Mouse (Mus musculus) lung, embryonic 16.5 days (tissue): ENCODE measurements around the gene Plekhb2. TPM values are rescaled to one million over a fixed set of nuclear protein-coding genes. Genes with fewer than 3 reads are reported as not detected.
A peak's percentile ranks its signal among the peaks of the same experiment; 100 is the strongest.

Source experiments
- ATAC-seq: fragments of 200-750 bp; cut with Nextera tagmentation; 2 replicates; pipeline ENCODE4 v1.8.0; 2017; ENCODE audit warnings: low read depth, mild to moderate bottlenecking, moderate library complexity
- H3K27ac ChIP-seq: fragments of 300-500 bp; sonication (generic); 2 replicates; pipeline ENCODE4 v1.5.1; 2014; ENCODE audit warnings: mild to moderate bottlenecking, control low read depth, low read length
- H3K27me3 ChIP-seq: fragments of 300-500 bp; sonication (generic); 2 replicates; pipeline ENCODE4 v1.6.1; 2014; ENCODE audit warnings: low read depth, low read length, mixed read lengths; ENCODE audit not compliant: control insufficient read depth, insufficient read depth
- H3K36me3 ChIP-seq: fragments of 300-500 bp; sonication (generic); 2 replicates; pipeline ENCODE4 v1.6.1; 2014; ENCODE audit warnings: low read length; ENCODE audit not compliant: control insufficient read depth, insufficient read depth
- H3K4me1 ChIP-seq: fragments of 300-500 bp; sonication (generic); replicated peaks from 2 replicates; pipeline ENCODE4 v1.6.1; 2014; ENCODE audit warnings: low read length, mixed read lengths; ENCODE audit not compliant: control insufficient read depth, insufficient read depth
- H3K4me2 ChIP-seq: fragments of 300-500 bp; sonication (generic); 2 replicates; pipeline ENCODE4 v1.6.1; 2014; ENCODE audit warnings: low read depth, low read length, control low read depth
- H3K4me3 ChIP-seq: fragments of 300-500 bp; sonication (generic); 2 replicates; pipeline ENCODE4 v1.5.1; 2014; ENCODE audit warnings: mild to moderate bottlenecking, low read length, control low read depth
- H3K9ac ChIP-seq: fragments of 300-500 bp; sonication (generic); 2 replicates; pipeline ENCODE4 v1.6.1; 2014; ENCODE audit warnings: low read length, control low read depth
- H3K9me3 ChIP-seq: fragments of 300-500 bp; sonication (generic); 2 replicates; pipeline ENCODE4 v1.6.1; 2016; ENCODE audit warnings: low read length; ENCODE audit not compliant: control insufficient read depth
- WGBS: fragments of 180-500 bp; shearing (Covaris S2); extraction: QIAGEN DNeasy Blood & Tissue Kit; methylation state at CpG from one replicate; pipeline ENCODE4 v1.1.7; 2014; 5-methylcytosine and 5-hydroxymethylcytosine counted together
- polyA plus RNA-seq: library from polyadenylated mRNA; unstranded; fragments of >200 nt; fragmentation: Nextera tagmentation; extraction: Ambion mirVana; gene quantifications from 2 replicates; pipeline ENCODE4 v1.2.1, GENCODE M21; 2015

Gene Plekhb2
- polyA plus RNA-seq, 1 experiment from 2014 or later, result 35.7 TPM

GRCm38 (mm10) chr1:34812407-34813247 lies 37.1 kb upstream of the Plekhb2 start:
- Histone ChIP-seq H3K9me3 (no peaks in the 10 kb centered on the region), H3K36me3 (peaks cover 25% of the 10 kb centered on the region), H3K4me3 (no peak overlapping the region), H3K27me3 (no peaks in the 10 kb centered on the region), H3K4me2 (no peak overlapping the region), H3K9ac (no peak overlapping the region), H3K4me1 (peaks cover 4% of the 10 kb centered on the region; the same call in 1 of the 2 replicates), H3K27ac (no peak overlapping the region)
- 88% methylated on average over 13 of the region's 13 CpGs for WGBS
- no peak for ATAC-seq

GRCm38 (mm10) chr1:34815843-34816242 lies 33.9 kb upstream of the Plekhb2 start:
- Histone ChIP-seq H3K4me3 (no peak overlapping the region), H3K27ac (peak overlapping the region; percentile 8; the same call in 1 of the 2 replicates), H3K4me1 (peaks cover 8% of the 10 kb centered on the region; the same call in 1 of the 2 replicates), H3K36me3 (peaks cover 39% of the 10 kb centered on the region), H3K9me3 (no peaks in the 10 kb centered on the region), H3K4me2 (no peak overlapping the region), H3K9ac (no peak overlapping the region), H3K27me3 (no peaks in the 10 kb centered on the region)
- WGBS, result 54% methylated on average over 6 of the region's 6 CpGs
- ATAC-seq, result peak; percentile 55

GRCm38 (mm10) chr1:34819225-34819910 lies 30.4 kb upstream of the Plekhb2 start:
- Histone ChIP-seq H3K4me3 (no peak overlapping the region), H3K4me1 (peaks cover 8% of the 10 kb centered on the region; the same call in 1 of the 2 replicates), H3K9ac (no peak overlapping the region), H3K36me3 (peaks cover 47% of the 10 kb centered on the region), H3K9me3 (no peaks in the 10 kb centered on the region), H3K27me3 (no peaks in the 10 kb centered on the region), H3K27ac (no peak overlapping the region), H3K4me2 (no peak overlapping the region)
- ATAC-seq, result peak; percentile 65
- 85% methylated on average over 6 of the region's 6 CpGs for WGBS

- H3K9ac ChIP-seq, result no peak overlapping the region
- H3K27ac ChIP-seq, result no peak overlapping the region
- H3K4me2 ChIP-seq, result no peak overlapping the region
- no peaks in the 10 kb centered on the region for H3K9me3 ChIP-seq
- peaks cover 46% of the 10 kb centered on the region for H3K36me3 ChIP-seq
- peaks cover 6% of the 10 kb centered on the region; the same call in 1 of the 2 replicates for H3K4me1 ChIP-seq
- WGBS, result 93% methylated on average over 2 of the region's 2 CpGs
- H3K27me3 ChIP-seq, result no peaks in the 10 kb centered on the region
- no peak overlapping the region for H3K4me3 ChIP-seq
- no peak for ATAC-seq
These were observed 28.4 kb upstream of the Plekhb2 start for GRCm38 (mm10) chr1:34821411-34821810.

- no peak overlapping the region for H3K4me3 ChIP-seq
- WGBS, result 90% methylated on average over 7 of the region's 7 CpGs
These were observed 27.8 kb upstream of the Plekhb2 start for GRCm38 (mm10) chr1:34822003-34822402.

GRCm38 (mm10) chr1:34822746-34823145 lies 27.0 kb upstream of the Plekhb2 start:
- H3K36me3 ChIP-seq, result peaks cover 41% of the 10 kb centered on the region
- no peaks in the 10 kb centered on the region for H3K27me3 ChIP-seq
- H3K9ac ChIP-seq, result no peak overlapping the region
- 92% methylated on average over 7 of the region's 7 CpGs for WGBS
- H3K27ac ChIP-seq, result no peak overlapping the region
- no peak overlapping the region for H3K4me3 ChIP-seq
- H3K4me2 ChIP-seq, result no peak overlapping the region
- peaks cover 4% of the 10 kb centered on the region; the same call in 1 of the 2 replicates for H3K4me1 ChIP-seq
- no peaks in the 10 kb centered on the region for H3K9me3 ChIP-seq
- ATAC-seq, result no peak

More at GRCm38 (mm10) chr1:34822003-34822402, 27.8 kb upstream of the Plekhb2 start:
- no peak overlapping the region for H3K27ac ChIP-seq
- no peak overlapping the region for H3K9ac ChIP-seq
- ATAC-seq, result no peak
- H3K36me3 ChIP-seq, result peaks cover 44% of the 10 kb centered on the region
- no peak overlapping the region for H3K4me2 ChIP-seq
- peaks cover 4% of the 10 kb centered on the region; the same call in 1 of the 2 replicates for H3K4me1 ChIP-seq
- no peaks in the 10 kb centered on the region for H3K9me3 ChIP-seq
- H3K27me3 ChIP-seq, result no peaks in the 10 kb centered on the region

GRCm38 (mm10) chr1:34823353-34823752 lies 26.4 kb upstream of the Plekhb2 start:
- Histone ChIP-seq H3K27me3 (no peaks in the 10 kb centered on the region), H3K9me3 (no peaks in the 10 kb centered on the region), H3K4me3 (no peak overlapping the region), H3K9ac (no peak overlapping the region), H3K4me2 (no peak overlapping the region), H3K27ac (no peak overlapping the region), H3K36me3 (peaks cover 43% of the 10 kb centered on the region), H3K4me1 (peaks cover 4% of the 10 kb centered on the region; the same call in 1 of the 2 replicates)
- ATAC-seq, result no peak
- 86% methylated on average over 6 of the region's 6 CpGs for WGBS

GRCm38 (mm10) chr1:34824208-34824607 lies 25.6 kb upstream of the Plekhb2 start:
- H3K4me3 ChIP-seq, result no peak overlapping the region
- no peaks in the 10 kb centered on the region for H3K9me3 ChIP-seq
- H3K4me2 ChIP-seq, result no peak overlapping the region
- no peak for ATAC-seq
- no peak overlapping the region for H3K27ac ChIP-seq
- H3K36me3 ChIP-seq, result peaks cover 43% of the 10 kb centered on the region
- peaks cover 4% of the 10 kb centered on the region; the same call in 1 of the 2 replicates for H3K4me1 ChIP-seq
- no peaks in the 10 kb centered on the region for H3K27me3 ChIP-seq
- H3K9ac ChIP-seq, result no peak overlapping the region
- WGBS, result 85% methylated on average over 8 of the region's 8 CpGs

- H3K4me2 ChIP-seq, result no peak overlapping the region
- ATAC-seq, result no peak
- H3K36me3 ChIP-seq, result peaks cover 35% of the 10 kb centered on the region
- 82% methylated on average over 9 of the region's 9 CpGs for WGBS
- no peak overlapping the region for H3K9ac ChIP-seq
- H3K27me3 ChIP-seq, result no peaks in the 10 kb centered on the region
- no peak overlapping the region for H3K4me3 ChIP-seq
- H3K4me1 ChIP-seq, result no peaks in the 10 kb centered on the region
- no peak overlapping the region for H3K27ac ChIP-seq
- H3K9me3 ChIP-seq, result no peaks in the 10 kb centered on the region
These were observed 23.9 kb upstream of the Plekhb2 start for GRCm38 (mm10) chr1:34825909-34826308.
